Mouse (Mus musculus) gonadal fat pad, adult 2 months (tissue): ENCODE results near the gene Crybb3. TPM values are rescaled to one million over a fixed set of nuclear protein-coding genes. Genes with fewer than 3 reads are reported as not detected.

Experiments used
- DNase-seq: peaks from one replicate; pipeline ENCODE4 v3.0.0-alpha.2; 2012; ENCODE audit warnings: low read depth
- polyA plus RNA-seq: library from polyadenylated mRNA; depleted of rRNA; stranded (reverse); fragments of >200 nt; gene quantifications from 2 replicates; pipeline ENCODE4 v1.2.3, GENCODE M21; 2012

Crybb3 gene
- polyA plus RNA-seq, 1 experiment: 3.5 TPM

DNA sequence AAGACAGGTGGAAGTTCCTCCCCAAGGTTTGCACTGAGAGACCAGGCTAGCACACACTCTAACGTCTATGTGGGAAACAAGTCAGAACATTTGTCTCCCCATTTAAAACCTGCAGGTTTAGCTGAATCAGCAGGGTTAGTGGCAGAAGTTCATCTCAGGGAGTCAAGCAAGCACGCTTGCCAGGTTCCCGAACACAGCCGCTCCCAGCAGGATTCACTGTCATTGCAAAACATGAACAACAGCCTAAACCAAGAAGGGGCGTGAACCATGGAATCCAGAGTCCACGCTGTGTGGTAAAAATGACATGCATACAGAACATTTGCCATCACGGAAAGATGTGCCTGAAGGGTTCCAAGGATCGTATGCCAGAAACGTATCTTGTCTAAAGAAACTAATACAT, 23.7 kb upstream of the Crybb3 start:
- DNase-seq: peak; percentile 47

DNA sequence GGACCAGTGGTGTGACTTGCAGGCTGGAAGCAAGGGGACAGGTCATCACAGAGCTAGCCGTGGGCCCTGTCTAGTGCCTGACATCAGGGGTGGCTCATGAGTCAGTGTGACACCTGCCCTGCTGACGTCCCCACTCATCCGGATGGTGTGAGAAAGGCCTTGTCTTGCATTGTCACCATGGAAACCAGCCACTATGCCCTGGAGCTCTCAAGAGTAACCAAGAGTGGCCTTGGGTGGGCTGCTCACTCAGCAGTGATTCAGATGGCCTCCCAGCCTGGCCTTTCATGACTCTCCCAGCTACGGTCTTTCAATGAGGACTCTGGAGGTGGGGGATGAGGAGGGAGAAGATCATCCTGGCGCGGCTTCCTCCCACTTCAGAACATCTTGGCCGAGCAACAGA, 21.1 kb upstream of the Crybb3 start:
- DNase-seq: no peak

DNA sequence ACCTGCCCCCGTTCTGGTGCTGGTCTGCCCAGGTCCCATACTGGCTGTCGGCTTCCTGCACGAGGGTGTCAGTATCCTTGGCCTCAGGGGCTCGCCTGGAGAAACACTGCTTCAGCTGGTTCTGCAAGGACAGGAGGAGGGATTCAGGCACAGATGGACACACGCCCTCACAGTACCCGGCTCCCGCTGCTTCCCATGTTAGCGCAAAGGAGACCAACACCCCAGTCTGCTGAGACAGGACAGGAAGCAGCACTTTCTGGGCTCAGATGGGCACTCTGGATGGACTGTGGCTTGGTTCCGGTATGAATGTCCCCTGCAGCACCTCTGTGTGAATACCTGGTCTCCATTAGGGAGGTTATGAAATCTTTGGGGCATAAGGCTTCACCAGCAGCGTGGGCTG, 20.1 kb upstream of the Crybb3 start:
- DNase-seq: no peak

DNA sequence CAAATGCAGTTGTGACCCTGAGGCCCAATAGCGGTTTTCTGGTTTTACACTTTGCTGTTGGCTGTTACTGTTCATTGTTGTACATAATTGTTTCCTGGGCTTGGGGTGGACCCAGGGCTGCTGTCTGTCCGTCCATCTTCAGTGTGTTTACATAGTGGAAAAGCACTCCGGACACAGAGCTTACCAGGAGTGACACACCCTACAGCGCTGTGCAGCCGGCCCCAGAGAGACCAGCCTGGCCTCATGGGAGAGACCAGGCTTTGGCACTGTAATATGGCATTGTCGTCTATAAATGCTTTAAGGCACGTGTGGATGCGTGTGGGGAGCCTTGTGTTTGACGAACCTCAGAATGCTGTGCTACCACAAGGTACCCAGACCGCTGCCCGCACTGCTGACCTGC, 19.0 kb upstream of the Crybb3 start:
- no peak for DNase-seq

DNA sequence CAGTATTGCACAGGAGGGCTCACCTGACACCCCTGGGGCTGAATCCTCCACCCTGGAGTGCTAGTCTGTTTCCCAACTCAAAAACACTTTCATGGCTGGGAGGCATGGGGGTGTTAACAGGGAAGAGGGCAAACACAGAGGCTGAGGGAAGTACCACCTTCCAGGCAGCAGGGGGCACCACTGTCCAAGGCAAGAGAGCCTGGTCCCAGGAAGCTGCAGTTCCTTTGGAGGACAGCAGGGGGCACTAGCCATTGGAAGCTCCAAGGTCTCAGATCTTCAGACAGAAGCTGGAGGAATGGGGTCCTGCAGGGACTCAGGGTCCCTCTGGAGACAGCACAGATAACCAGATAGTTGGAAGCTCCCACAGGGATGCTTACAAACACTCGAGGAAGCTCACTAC, 18.2 kb upstream of the Crybb3 start:
- DNase-seq: no peak

DNA sequence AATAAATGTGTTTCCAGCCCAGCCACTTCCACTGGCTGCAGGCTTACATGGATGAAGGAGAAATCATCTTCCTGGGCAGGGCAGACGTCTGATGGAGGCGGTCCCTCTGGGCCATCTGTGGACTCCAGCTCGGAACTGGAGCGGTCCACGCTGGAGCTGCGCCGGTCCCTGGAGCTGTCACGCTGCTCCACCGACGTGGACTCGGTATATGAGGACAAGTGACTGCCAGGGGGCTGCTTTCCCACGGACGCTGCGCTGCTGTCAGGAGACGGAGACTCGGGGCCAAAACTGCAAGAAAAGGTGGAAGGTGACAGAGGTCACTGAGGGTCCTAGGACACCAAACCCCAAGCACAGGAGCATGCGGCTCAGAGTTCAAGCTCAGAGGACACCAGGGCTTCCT, 16.2 kb upstream of the Crybb3 start:
- no peak for DNase-seq

DNA sequence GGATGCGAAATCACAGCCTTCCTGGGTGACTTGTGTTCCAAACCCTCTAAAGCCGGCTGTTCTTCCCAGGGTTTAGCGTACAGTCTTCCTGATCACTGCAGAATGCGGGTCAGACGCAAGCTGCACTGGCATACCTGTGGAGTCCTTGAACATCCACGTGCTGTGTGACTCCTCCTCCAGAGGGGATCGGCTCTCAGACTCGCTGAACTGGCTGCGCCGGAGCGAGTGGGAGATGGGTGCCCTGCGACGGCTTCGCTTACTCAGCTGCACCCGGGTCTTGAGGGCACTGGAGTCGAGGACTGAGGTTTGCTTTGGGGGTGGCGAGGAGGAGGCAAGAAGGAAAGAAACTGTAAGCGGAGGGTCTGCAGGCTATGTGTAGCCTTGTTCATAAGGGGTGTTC, 14.1 kb upstream of the Crybb3 start:
- DNase-seq: no peak

DNA sequence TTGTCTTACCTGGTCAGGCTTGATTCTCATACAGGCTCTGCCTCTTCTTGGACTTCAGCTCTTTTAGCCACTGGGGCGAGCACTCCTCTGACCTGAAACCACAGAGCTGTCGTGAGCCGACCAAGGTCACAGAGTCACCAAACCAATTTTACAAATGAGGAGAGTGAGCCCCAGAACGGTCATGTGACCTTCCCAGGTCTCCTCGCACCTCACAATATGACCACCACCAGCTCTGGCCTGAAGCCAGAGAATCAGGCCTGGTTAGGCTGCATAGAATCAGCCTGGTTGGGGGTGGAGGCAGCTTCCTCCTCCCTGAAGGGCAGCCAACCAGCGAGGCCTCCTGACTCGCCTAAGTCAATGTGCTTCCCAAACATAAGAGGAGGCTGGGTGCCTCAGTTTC, 11.0 kb upstream of the Crybb3 start:
- DNase-seq: no peak

DNA sequence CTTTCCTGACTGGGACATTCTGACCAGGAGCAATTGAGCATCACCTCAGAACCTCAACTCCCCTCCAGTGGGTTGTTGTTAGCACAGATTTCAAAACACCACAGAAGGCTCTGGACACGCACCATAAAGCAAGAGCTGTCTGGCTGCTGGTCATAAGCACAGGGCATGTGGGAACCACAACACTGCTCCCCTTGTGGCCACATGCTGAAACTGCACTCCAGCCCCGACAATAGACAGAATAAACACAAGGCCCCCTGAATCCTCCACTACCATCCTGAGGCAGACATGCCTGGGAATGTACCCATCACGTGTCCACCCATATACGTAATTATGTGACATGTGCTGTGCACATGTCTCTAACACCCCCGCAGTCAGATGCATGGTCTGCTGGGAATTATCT, 9.8 kb upstream of the Crybb3 start:
- DNase-seq: no peak

DNA sequence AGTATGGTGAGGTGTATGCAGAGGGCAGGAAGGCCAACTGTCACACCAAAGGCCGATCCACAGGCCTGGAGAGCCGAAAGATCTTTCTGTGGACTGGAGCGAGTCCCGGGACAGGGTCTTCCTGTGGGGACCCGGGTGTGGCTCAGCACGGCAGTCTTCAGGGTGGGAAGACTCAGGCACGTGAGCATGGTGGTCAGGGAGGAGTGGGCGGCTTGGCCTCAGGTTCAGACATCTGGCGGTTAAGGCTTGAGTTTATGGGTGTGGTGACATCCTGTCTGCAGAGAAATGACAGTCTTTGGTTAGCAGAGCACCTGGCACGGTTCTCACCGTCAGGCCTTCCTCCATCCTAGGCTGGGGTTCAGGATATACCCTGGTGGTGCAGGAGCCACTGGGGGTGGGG, 9.4 kb upstream of the Crybb3 start:
- no peak for DNase-seq

DNA sequence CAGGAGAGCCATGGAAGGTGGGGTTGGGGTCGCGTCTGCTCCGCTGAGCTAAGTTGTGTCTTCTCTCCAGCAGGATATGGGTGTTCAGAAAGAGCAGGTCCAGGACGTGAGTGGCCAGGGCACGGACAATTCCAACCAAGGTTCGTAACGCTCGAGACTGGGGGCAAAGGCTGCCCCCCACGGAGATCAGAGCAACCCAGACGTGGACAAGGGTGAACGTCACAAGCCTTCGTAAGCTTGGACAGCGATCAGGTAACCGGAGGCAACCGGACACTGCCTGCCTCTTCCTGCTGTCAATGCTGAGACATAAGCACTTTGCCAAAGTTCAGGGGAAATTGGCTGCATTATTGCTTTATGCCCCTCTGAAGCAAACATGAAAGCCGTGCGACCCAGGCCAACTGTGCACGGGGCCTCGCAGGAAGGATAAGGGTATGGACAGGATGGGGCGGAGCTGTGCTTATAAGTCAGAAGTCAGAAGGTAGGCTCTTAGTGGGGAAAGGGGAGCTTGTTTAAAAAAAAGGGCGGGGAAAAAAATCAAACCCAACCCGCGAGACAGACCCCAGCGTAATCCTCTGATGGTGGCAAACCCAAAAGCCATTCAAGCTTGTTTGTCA, 8.8 kb upstream of the Crybb3 start:
- no peak for DNase-seq

DNA sequence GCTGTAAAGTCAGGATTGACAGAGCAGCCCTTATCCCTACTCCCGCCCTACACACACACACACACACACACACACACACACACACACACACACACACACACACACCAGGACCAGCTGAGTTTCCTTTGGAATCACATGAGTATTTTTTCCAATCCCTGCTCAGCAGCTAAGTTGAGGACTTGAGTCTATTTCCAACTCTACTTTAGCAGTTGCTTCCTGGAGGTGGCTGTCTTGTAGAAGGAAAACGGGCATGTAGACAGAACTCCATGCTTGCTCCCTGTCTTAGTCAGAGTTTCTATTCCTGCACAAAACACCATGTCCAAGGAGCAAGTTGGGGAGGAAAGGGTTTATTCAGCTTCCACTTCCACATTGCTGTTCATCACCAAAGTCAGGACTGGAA, 6.1 kb upstream of the Crybb3 start:
- no peak for DNase-seq

DNA sequence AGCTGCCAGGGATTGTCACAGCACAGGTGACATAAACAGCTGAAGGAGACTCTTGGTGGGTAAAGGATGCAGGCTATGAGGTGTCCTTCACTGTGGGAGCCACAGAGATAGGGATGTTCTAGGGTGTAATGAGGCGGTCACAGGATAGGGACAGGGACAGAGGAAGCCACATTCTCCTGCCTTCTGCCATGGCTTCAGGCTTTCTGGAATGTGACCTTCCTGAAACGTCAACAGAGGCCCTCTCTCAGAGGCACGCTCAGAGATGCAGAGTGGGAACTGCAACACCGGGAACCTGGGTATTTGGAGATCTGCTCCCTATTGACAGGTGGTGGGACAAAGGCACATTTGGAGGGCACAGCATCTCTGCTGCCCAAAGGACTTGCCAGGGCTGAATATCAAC, 5.6 kb upstream of the Crybb3 start:
- no peak for DNase-seq

DNA sequence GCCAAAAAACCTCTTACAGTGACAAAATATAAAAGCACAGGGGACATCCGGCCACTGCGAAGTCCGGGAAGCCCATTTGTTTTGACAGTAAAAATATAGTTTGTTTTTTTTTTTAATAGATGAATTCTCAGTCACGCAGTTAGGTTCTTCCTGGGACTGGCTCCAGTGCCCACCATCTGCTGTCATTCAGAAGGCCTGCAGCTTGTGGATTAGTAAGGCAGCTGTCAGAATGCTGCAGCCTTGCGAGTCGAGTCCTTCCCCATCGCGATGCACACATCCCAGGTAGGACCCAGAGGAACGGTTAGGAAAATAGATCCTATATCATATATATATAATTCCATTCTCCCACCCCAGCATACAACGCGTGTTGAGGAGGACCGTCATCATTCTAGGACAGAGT, 5.1 kb upstream of the Crybb3 start:
- no peak for DNase-seq

DNA sequence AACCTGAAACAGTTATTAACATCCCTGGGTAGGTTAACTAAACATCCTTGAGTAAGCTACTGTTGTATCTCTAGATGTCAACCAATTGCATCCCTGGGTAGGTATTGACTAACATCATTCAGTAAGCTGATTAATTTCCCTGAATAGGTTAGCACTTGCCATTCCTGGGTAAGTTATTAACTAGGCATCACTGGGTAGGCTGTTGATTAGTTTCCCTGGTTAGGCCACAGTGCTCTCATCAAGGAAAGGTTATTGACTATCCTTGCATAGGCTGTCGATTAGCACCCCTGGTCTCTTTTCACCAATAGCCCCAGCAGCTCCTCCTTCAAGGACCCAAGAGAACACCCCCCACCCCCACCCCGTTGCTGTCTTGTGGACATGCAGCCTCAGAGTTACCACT, 4.5 kb upstream of the Crybb3 start:
- no peak for DNase-seq

DNA sequence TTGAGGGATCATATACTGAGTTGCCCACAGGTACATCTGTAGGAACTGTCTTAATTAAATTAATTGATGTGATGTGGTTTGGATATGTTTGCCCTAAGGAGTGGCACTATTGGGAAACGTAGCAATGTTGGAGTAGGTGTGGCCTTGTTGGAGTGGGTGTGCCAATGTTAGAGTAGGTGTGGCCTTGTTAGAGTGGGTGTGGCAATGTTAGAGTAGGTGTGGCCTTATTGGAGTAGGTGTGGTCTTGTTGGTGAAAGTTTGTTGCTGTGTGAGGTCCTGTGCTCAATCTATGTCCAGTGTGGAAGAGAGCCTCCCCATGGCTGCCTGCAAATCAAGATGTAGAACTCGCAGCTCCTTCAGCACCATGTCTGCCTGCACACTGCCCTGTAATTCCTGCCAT, 2.9 kb upstream of the Crybb3 start:
- no peak for DNase-seq

DNA sequence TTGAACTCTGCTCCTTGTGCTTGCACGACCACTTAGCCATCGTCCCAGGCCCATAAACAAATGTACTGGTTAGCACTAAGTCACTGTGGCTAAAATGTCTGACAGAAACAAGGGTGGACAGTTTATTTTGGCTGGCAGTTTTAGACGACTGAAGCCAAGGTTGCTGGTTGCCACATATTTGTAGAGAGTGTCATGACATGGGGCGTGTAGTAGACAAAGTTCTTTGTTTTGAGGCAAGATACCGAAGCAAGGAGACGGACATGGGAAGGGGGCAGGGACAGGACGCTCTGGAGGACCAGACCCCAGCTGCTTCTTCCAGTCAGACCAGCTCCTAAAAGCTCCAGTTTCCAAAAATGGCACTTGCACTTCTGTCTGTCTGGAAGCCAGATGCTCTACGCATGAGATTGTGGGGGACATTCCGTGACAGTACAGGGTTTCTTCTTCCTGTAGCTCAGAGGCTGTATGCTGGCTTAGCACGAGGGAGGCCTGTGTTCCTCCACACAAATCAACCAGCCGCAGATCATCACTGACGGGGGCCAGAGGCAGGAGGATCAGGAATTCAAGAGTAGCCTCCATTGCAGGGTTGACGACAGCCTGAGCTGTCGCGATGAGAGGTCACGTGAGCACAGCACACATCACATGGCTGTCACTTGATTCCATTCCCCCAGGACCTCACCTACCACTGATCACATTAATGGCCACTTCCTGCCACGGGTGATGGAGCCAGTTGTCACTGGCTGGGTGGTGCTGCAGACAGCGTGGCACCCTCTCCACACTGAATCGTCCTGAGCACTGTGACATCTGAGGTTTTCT, 1.2 kb upstream of the Crybb3 start:
- no peak for DNase-seq

DNA sequence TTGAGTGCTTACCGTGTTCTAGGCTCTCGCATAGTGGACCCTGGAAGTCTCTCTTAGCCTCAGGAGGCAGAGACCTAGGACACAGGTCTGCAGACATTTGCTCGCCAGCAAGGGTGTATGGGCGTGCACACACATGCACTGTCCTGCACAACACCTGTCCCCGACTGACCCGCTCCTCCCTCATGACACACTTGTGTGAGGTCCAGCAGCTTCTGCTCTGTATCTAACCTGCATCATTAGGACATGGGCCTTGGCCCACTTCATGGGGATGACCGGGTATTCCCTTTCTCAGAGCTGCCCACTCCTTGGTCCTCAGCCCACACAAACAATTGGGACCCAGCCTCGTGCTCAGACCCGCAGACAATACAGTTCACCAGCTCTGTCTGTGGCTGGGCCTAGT, 364 bp downstream of the Crybb3 start:
- DNase-seq: no peak

DNA sequence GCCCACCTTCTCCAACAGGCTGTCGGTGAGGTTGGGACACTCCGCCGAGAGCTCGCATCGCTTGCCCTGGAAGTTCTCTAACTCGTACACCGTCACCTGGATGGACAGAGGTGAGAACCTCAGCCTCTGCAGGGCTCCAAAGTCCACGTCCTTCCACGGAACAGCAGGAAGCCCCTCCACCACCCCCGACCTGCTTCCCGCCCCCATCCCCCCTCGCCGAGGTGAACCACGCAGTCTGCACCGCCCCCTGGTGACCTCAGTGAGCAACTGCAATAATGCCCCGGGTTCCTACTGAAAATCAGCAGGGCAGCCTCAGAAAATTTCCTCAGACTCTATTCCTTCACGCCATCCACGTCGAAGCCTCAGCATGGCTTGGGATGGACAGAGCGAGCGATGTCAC, 1.6 kb downstream of the Crybb3 start:
- no peak for DNase-seq

DNA sequence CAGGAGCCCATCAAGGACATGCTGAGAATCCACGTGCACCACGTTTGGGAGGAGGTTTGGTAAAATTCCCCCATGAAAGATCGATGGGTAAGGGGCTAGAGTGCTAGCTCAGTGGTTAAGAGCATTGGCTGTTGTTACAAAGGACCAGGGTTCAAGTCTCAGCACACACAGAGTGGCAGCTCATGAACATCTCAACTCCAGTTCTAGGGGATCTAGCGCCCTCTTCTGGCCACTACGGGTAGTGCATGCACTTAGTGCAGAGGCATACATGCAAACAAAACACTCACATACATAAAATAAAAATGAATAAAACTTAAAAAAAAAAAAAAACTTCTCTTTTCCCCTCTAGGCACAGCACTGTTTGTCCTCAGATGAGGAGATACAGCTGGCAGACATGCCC, 2.7 kb downstream of the Crybb3 start:
- no peak for DNase-seq

DNA sequence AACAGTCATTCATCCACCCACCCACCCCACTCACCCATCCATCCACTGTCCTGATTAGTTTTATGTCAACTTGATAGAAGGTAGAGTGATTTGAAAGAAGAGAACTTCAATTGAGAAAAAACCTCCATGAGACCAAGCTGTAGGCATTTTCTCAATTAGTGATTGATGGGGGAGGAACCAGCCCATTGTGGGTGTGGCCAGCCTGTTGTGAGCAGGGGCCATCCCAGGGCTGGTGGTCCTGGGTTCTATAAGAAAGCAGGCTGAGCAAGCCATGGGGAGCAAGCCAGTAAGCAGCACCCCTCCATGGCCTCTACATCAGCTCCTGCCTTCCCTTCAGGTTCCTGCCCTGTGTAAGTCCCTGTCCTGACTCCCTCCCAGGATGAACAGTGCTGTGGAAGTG, 11.4 kb downstream of the Crybb3 start, which contains the start of gene Crybb2:
Crybb2 (minus strand) TSS at position 101 of the 400 bp plus-strand sequence.
- DNase-seq: no peak

DNA sequence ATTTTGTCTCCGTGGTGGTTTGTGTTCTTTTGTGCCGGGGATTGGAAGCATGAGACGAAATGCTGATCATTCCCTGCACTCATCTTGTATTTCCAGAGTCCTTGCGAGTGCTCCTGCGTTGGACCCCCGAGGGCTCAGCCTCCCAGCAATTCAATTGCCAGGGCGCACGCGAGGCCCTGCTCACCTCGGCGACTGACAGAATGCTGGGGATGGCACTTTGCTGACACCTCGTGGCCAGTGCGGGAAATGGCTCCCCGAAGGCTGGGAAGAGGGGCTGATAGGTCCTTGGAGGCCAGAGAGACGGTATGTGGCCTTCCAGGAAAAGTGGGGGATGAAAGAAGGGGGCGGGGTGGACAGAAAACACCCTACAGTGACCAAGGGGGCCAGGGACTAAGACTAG, 27.1 kb downstream of the Crybb3 start:
- DNase-seq: no peak

DNA sequence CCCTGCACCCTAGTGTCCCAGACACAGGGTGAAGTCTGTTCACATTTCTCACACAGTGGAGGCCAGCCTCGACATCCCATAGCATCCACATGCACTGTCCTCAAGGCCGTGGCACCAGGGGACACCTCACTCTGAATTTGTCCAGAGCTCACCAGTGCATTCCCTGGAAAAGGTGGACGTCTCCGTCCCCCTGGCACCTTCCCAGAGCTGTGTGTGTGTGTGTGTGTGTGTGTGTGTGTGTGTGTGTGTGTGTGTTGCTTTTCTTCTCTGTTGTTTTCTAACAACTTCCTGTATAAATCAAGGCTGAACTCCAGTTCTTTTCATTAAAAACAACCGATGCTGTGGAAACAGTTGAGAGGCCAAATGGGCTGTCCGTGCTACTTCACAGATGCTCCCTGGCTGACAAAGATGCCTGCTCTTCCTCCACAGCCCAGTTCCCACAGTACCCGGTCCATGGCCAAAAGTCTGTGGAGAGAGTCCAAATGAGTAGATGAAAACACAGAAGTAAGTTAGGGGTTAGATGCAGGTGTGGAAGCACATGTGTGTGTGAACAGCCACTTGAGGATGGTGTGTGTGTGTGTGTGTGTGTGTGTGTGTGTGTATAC, 30.7 kb downstream of the Crybb3 start:
- DNase-seq: no peak
